Mouse (Mus musculus) bone marrow, adult 2 months (tissue): ENCODE data around the gene Zfp423. TPM values are rescaled to one million over a fixed set of nuclear protein-coding genes. Genes with fewer than 3 reads are reported as not detected.

Experiments
- H3K27ac ChIP-seq: fragments of 200-500 bp; 2 replicates; pipeline ENCODE4 v1.5.1; 2012; ENCODE audit warnings: low read depth, mild to moderate bottlenecking, control low read depth, inconsistent platforms, low read length; ENCODE audit not compliant: control insufficient read depth, poor library complexity, insufficient read depth
- H3K4me1 ChIP-seq: fragments of 200-500 bp; 2 replicates; pipeline ENCODE4 v1.6.1; 2011; ENCODE audit warnings: low read length; ENCODE audit not compliant: control insufficient read depth, insufficient read depth
- H3K4me3 ChIP-seq: fragments of 200-500 bp; replicated peaks from 2 replicates; pipeline ENCODE3; 2011; ENCODE audit warnings: mild to moderate bottlenecking, low read depth, low read length, control low read depth; ENCODE audit not compliant: control insufficient read depth
- CTCF ChIP-seq: fragments of 200-500 bp; IDR thresholded peaks from 2 replicates; pipeline ENCODE4 v1.5.1; 2011; ENCODE audit warnings: low read length, control low read depth; ENCODE audit not compliant: control insufficient read depth, insufficient read depth
- POLR2A ChIP-seq: fragments of 200-500 bp; IDR thresholded peaks from 2 replicates; pipeline ENCODE4 v1.6.1; 2011; ENCODE audit warnings: low read depth, mild to moderate bottlenecking, control low read depth, low read length, borderline replicate concordance; ENCODE audit not compliant: control insufficient read depth
- WGBS: fragments of 180-500 bp; shearing (Covaris S2); methylation state at CpG from one replicate; pipeline ENCODE4 v1.1.7; 2018; 5-methylcytosine and 5-hydroxymethylcytosine counted together
- polyA plus RNA-seq: library from polyadenylated mRNA; stranded (reverse); fragments of >200 nt; gene quantifications from 2 replicates; pipeline ENCODE4 v1.2.4, GENCODE M21; 2011; ENCODE audit warnings: low replicate concordance; ENCODE audit not compliant: missing spikeins, insufficient read depth, insufficient read length

The Zfp423 gene
- polyA plus RNA-seq, 1 experiment, result 1.8 TPM

- Histone ChIP-seq H3K27ac (no peak overlapping the region), H3K4me3 (no peak overlapping the region), H3K4me1 (no peaks in the 10 kb centered on the region)
- TF ChIP-seq CTCF, result no peak
- TF ChIP-seq POLR2A, result no peak
- WGBS, result 73% methylated on average over 13 of the region's 13 CpGs
These were observed 64.0 kb downstream of the Zfp423 start for GRCm38 (mm10) chr8:87895203-87896041.

DNA sequence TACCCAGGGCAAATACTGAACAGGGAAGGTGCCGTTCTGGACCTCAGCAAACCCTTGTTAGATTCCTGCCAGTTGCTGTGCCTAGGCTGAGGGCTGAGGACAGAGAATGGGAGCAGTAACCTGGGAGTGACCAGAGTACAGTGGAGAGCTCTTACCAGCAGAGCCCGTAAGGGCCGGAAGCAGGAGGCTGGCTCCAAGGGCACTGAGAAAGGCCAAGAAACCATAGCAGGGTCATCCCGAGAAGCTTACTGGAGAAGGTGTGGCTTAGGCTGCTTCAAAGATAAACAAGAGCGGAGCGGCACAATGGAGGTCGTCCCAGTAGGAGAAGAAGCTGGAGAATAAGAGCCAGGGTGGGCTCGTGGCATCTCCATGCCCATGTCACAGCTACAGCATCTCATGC, 65.1 kb downstream of the Zfp423 start:
- TF ChIP-seq POLR2A (no peak), CTCF (no peak)

DNA sequence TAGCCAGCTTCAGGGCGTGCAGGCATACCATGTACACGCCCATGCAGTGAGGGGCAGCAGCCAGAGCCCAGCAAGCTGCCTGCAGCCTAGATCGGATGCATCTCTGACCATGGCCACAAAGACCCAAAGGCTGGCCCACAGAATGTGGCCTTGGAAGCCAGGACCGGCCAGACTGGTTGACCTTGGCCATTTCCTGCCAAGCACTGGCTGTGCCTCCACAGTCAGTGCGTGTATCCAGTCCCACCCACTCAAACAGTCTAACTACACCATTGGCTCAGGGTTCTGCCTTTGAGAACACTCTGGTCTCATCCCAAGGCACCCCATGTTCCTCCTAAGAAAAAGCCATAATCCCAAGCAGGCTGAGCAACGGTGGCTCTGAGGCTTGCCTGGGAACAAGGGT, 65.8 kb downstream of the Zfp423 start:
- Histone ChIP-seq H3K4me1 (no peaks in the 10 kb centered on the region), H3K4me3 (no peak overlapping the region), H3K27ac (no peak overlapping the region)
- no peak for TF ChIP-seq CTCF
- no peak for TF ChIP-seq POLR2A
- 86% methylated on average over 6 of the region's 6 CpGs for WGBS

More for the DNA sequence above, 65.1 kb downstream of the Zfp423 start:
- H3K4me1 ChIP-seq, result no peaks in the 10 kb centered on the region
- H3K27ac ChIP-seq, result no peak overlapping the region
- WGBS, result 83% methylated on average over 8 of the region's 8 CpGs
- H3K4me3 ChIP-seq, result no peak overlapping the region

DNA sequence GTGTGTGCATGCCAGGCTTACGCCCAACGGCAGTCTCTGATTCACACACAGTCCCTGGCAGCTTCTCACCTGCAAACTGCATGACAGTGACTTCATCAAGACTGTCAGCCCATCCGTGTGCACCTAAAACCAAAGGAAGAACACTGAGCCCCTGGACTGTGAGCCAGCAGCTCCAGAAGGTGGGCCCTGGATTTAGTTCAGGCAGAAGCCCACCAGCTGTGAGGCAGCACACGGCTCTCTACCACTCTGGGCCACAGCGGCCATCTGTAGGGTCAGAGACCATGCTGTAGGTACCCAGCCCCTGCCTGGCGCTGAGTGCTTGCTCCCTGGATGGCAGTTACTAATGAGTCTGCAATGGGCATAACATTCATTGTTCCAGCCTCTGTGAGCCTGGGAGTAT, 66.5 kb downstream of the Zfp423 start:
- Histone ChIP-seq H3K4me1 (no peaks in the 10 kb centered on the region), H3K4me3 (no peak overlapping the region)
- 78% methylated on average over 6 of the region's 6 CpGs for WGBS

GRCm38 (mm10) chr8:87891884-87892283, 67.5 kb downstream of the Zfp423 start:
- H3K4me3 ChIP-seq, result no peak overlapping the region
- no peak overlapping the region for H3K27ac ChIP-seq
- TF ChIP-seq CTCF, result no peak
- TF ChIP-seq POLR2A, result no peak
- no peaks in the 10 kb centered on the region for H3K4me1 ChIP-seq

More for the DNA sequence above, 66.5 kb downstream of the Zfp423 start:
- no peak for TF ChIP-seq POLR2A
- TF ChIP-seq CTCF, result no peak
- no peak overlapping the region for H3K27ac ChIP-seq

DNA sequence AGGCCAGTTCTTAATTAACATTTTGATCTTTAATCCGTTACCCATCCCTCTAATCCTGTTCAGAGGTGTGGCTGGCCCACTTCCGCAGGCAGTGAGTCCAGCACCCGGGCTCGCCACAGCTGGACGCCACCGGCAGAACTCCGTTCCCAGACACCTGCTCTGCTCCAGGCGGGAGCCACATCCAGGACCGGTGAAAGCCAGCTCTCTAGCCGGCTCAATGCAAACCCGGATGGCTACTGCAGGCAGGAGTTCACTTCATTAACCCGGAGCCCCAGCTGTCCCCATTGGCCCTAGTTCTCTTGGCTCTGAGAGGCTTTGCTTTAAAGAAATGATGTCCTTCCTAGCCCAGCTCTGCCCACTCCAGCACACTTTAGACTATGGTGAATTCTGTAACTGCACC, 71.4 kb downstream of the Zfp423 start:
- Histone ChIP-seq H3K4me1 (no peaks in the 10 kb centered on the region), H3K4me3 (no peak overlapping the region), H3K27ac (no peak overlapping the region)
- WGBS, result 86% methylated on average over 12 of the region's 12 CpGs
- TF ChIP-seq CTCF (no peak), POLR2A (no peak)

DNA sequence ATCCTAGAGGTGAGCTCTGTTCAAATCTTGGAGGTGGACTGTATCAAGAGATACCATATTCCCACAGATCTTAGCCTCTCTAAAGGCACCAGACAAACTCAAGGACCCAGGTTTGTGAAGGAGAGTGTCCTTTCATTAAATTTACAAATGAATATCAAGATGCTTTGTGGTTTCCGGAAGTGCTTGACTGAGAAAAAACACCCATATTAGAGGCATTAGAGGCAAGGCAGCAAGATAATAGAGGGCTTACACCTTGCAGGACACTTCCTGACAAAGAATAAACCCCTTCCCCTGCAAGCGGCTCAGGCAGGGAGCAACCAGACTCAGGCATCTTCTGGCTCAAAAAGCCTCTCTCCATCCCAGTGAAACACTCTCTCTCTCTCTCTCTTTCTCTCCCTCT, 78.3 kb downstream of the Zfp423 start:
- 63% methylated on average over 2 of the region's 2 CpGs for WGBS
- H3K4me1 ChIP-seq, result no peaks in the 10 kb centered on the region
- no peak overlapping the region for H3K4me3 ChIP-seq
- TF ChIP-seq POLR2A (no peak), CTCF (no peak)
- no peak overlapping the region for H3K27ac ChIP-seq

GRCm38 (mm10) chr8:87875852-87876251, 83.5 kb downstream of the Zfp423 start:
- Histone ChIP-seq H3K4me1 (no peaks in the 10 kb centered on the region), H3K4me3 (no peak overlapping the region), H3K27ac (no peak overlapping the region)
- 47% methylated on average over 6 of the region's 6 CpGs for WGBS
- TF ChIP-seq CTCF (no peak), POLR2A (no peak)
